Mouse (Mus musculus): ENCODE data around the gene Adat1. TPM values are rescaled to one million over a fixed set of nuclear protein-coding genes. Genes with fewer than 3 reads are reported as not detected.

Adat1 gene
- polyA plus RNA-seq, 1 experiment = 3.7 TPM

GRCm38 (mm10) chr8:111975706-111976105 lies 16.4 kb downstream of the Adat1 start:
- H3K27ac ChIP-seq (ENCODE audit: insufficient read depth, low read length) = no peak overlapping the region
- no peaks in the 10 kb centered on the region for H3K4me1 ChIP-seq (ENCODE audit: control insufficient read depth, insufficient read depth, low read length)
- no peak overlapping the region for H3K4me3 ChIP-seq (ENCODE audit: insufficient read depth, low read length)
- TF ChIP-seq CTCF (IDR thresholded peaks at IDR 0.05; ENCODE audit: borderline replicate concordance, insufficient read depth, low read length) (no peak), POLR2A (IDR thresholded peaks at IDR 0.05; ENCODE audit: low read depth, low read length) (no peak)

GRCm38 (mm10) chr8:111974138-111974537 lies 18.0 kb downstream of the Adat1 start:
- Histone ChIP-seq H3K4me3 (ENCODE audit: insufficient read depth, low read length) (no peak overlapping the region), H3K4me1 (ENCODE audit: control insufficient read depth, insufficient read depth, low read length) (no peaks in the 10 kb centered on the region), H3K27ac (ENCODE audit: insufficient read depth, low read length) (no peak overlapping the region)
- TF ChIP-seq POLR2A (IDR thresholded peaks at IDR 0.05; ENCODE audit: low read depth, low read length) (no peak), CTCF (IDR thresholded peaks at IDR 0.05; ENCODE audit: borderline replicate concordance, insufficient read depth, low read length) (no peak)

- no peak for TF ChIP-seq CTCF (IDR thresholded peaks at IDR 0.05; ENCODE audit: borderline replicate concordance, insufficient read depth, low read length)
- TF ChIP-seq POLR2A (IDR thresholded peaks at IDR 0.05; ENCODE audit: low read depth, low read length) = no peak
- no peak overlapping the region for H3K4me3 ChIP-seq (ENCODE audit: insufficient read depth, low read length)
- no peak overlapping the region for H3K27ac ChIP-seq (ENCODE audit: insufficient read depth, low read length)
- H3K4me1 ChIP-seq (ENCODE audit: control insufficient read depth, insufficient read depth, low read length) = peaks cover 4% of the 10 kb centered on the region; the same call in 1 of the 2 replicates
These were observed 23.1 kb downstream of the Adat1 start for GRCm38 (mm10) chr8:111968991-111969390.

GRCm38 (mm10) chr8:111968541-111968940 lies 23.6 kb downstream of the Adat1 start:
- no peak overlapping the region for H3K27ac ChIP-seq (ENCODE audit: insufficient read depth, low read length)
- H3K4me1 ChIP-seq (ENCODE audit: control insufficient read depth, insufficient read depth, low read length) = peaks cover 4% of the 10 kb centered on the region; the same call in 1 of the 2 replicates
- TF ChIP-seq POLR2A (IDR thresholded peaks at IDR 0.05; ENCODE audit: low read depth, low read length) = no peak
- no peak for TF ChIP-seq CTCF (IDR thresholded peaks at IDR 0.05; ENCODE audit: borderline replicate concordance, insufficient read depth, low read length)
- H3K4me3 ChIP-seq (ENCODE audit: insufficient read depth, low read length) = no peak overlapping the region

GRCm38 (mm10) chr8:111967246-111967870 lies 24.7 kb downstream of the Adat1 start:
- Histone ChIP-seq H3K4me1 (ENCODE audit: control insufficient read depth, insufficient read depth, low read length) (peaks cover 4% of the 10 kb centered on the region; the same call in 1 of the 2 replicates), H3K27ac (ENCODE audit: insufficient read depth, low read length) (no peak overlapping the region), H3K4me3 (ENCODE audit: insufficient read depth, low read length) (no peak overlapping the region)
- TF ChIP-seq CTCF (IDR thresholded peaks at IDR 0.05; ENCODE audit: borderline replicate concordance, insufficient read depth, low read length) (no peak), POLR2A (IDR thresholded peaks at IDR 0.05; ENCODE audit: low read depth, low read length) (no peak)

- Histone ChIP-seq H3K27ac (ENCODE audit: insufficient read depth, low read length) (peak overlapping the region; percentile 52), H3K4me3 (ENCODE audit: insufficient read depth, low read length) (no peak overlapping the region), H3K4me1 (ENCODE audit: control insufficient read depth, insufficient read depth, low read length) (peaks cover 4% of the 10 kb centered on the region; the same call in 1 of the 2 replicates)
- no peak for TF ChIP-seq CTCF (IDR thresholded peaks at IDR 0.05; ENCODE audit: borderline replicate concordance, insufficient read depth, low read length)
- 0 out of 2 replicates have a peak, but pooled peaks have one; percentile 28 for TF ChIP-seq POLR2A (IDR thresholded peaks at IDR 0.05; ENCODE audit: low read depth, low read length)
These were observed 27.1 kb downstream of the Adat1 start for GRCm38 (mm10) chr8:111964849-111965561.

GRCm38 (mm10) chr8:111964351-111964750 lies 27.8 kb downstream of the Adat1 start:
- Histone ChIP-seq H3K4me1 (ENCODE audit: control insufficient read depth, insufficient read depth, low read length) (peaks cover 4% of the 10 kb centered on the region; the same call in 1 of the 2 replicates), H3K27ac (ENCODE audit: insufficient read depth, low read length) (peak overlapping the region; percentile 52), H3K4me3 (ENCODE audit: insufficient read depth, low read length) (no peak overlapping the region)
- no peak for TF ChIP-seq CTCF (IDR thresholded peaks at IDR 0.05; ENCODE audit: borderline replicate concordance, insufficient read depth, low read length)
- TF ChIP-seq POLR2A (IDR thresholded peaks at IDR 0.05; ENCODE audit: low read depth, low read length) = no peak

- no peak overlapping the region for H3K27ac ChIP-seq (ENCODE audit: insufficient read depth, low read length)
- peaks cover 4% of the 10 kb centered on the region; the same call in 1 of the 2 replicates for H3K4me1 ChIP-seq (ENCODE audit: control insufficient read depth, insufficient read depth, low read length)
- TF ChIP-seq POLR2A (IDR thresholded peaks at IDR 0.05; ENCODE audit: low read depth, low read length) (no peak), CTCF (IDR thresholded peaks at IDR 0.05; ENCODE audit: borderline replicate concordance, insufficient read depth, low read length) (no peak)
- H3K4me3 ChIP-seq (ENCODE audit: insufficient read depth, low read length) = no peak overlapping the region
These were observed 28.6 kb downstream of the Adat1 start for GRCm38 (mm10) chr8:111963546-111963945.

GRCm38 (mm10) chr8:111963091-111963490 lies 29.0 kb downstream of the Adat1 start:
- Histone ChIP-seq H3K4me3 (ENCODE audit: insufficient read depth, low read length) (no peak overlapping the region), H3K27ac (ENCODE audit: insufficient read depth, low read length) (no peak overlapping the region), H3K4me1 (ENCODE audit: control insufficient read depth, insufficient read depth, low read length) (peaks cover 4% of the 10 kb centered on the region; the same call in 1 of the 2 replicates)
- TF ChIP-seq POLR2A (IDR thresholded peaks at IDR 0.05; ENCODE audit: low read depth, low read length) (no peak), CTCF (IDR thresholded peaks at IDR 0.05; ENCODE audit: borderline replicate concordance, insufficient read depth, low read length) (no peak)

GRCm38 (mm10) chr8:111962589-111962988 lies 29.5 kb downstream of the Adat1 start:
- no peak for TF ChIP-seq CTCF (IDR thresholded peaks at IDR 0.05; ENCODE audit: borderline replicate concordance, insufficient read depth, low read length)
- TF ChIP-seq POLR2A (IDR thresholded peaks at IDR 0.05; ENCODE audit: low read depth, low read length) = no peak
- H3K27ac ChIP-seq (ENCODE audit: insufficient read depth, low read length) = no peak overlapping the region
- peaks cover 4% of the 10 kb centered on the region; the same call in 1 of the 2 replicates for H3K4me1 ChIP-seq (ENCODE audit: control insufficient read depth, insufficient read depth, low read length)
- no peak overlapping the region for H3K4me3 ChIP-seq (ENCODE audit: insufficient read depth, low read length)
